Mouse (Mus musculus) left cerebral cortex, adult 9 months (tissue): ENCODE measurements around the gene Bod1.

Experiments
- DNase-seq, 2 experiments: peaks; one replicate each; pipeline ENCODE4 v3.0.0; 2022; ENCODE audit warnings: low spot score in 2 of 2

Gene Bod1

DNA sequence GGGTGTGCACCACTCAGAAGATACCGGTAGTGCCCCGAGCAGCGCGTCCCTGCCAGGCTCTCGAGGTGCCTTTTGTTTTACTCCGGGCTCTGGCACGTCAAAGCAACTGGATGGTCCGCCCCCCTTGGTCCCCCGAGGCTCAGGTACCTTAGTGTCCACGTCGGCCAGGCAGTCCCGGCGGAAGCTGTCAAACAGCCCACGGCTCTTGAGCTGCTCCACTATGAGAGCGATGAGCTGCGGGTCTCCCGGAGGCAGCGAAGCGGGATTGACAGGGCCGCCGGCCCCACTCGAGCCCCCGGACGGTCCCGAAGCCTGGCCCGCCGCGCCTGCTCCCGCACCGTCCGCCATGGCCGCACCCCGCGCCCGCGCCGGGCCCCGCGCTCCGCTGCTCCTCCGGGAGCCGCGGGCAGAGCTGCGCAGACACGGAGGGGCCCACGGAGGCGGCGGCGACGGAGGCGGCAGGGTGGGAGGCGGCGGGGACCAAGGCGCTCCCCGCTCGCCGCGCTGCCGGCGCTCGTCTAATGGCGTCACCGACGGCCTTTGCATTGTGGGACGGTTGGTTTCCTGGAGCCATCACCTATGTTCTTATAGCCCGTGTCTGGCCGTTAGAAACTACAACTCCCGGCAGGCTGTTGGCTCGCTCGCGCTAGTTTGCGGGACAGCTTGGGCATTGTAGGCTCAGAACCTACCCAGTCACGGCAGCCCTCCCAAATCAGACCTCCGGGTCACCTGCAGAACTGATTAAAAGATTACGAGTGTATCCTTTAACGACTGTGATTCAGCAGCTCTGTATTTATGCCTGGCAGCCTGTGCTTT is at the start of gene Bod1:
Gene Bod1 (minus strand): TSS at position 532 of the 816 bp plus-strand sequence.
- peak; percentile 91 to 97 for DNase-seq

- DNase-seq: no peak
Observed at GRCm38 (mm10) chr11:31719090-31719489, 47.4 kb upstream of the Bod1 start.

DNA sequence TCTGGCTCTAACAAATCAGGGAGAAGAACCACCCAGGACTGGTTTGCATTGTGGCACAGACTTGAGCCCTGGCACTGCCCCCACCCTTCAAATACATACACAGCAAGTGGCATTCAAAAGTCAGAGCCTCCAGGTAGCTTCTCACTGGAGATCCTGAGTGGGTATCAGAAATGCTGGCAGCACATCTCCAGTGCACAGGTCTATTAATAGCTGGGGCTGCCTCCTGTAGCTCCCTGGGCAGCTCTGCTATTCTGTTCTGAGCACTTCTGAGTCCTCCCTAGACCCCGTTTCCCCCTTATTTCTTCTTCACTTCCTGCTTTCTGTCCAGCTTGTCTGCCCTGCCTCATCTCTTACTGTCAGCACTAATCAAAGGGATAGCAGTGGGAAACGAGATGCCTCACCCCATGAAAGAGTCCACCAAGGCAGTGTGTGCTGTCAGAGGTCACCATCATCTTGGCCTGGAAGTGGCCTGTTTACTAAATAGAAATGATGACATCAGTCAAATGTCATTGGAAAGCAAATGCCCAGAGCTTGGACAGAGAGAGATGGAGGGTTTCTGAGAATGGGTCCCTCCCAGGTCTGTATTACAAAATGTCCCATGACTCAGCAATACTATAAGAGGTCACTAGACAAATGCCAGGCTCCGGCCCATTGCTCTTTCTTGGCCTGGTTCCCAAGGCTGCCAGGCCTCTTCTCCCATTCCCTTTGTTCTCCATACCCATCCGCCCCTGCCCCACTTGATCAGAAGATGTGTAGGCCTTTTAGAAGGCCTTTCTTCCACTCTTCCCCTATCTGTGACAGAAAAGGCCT is 46.4 kb upstream of the Bod1 start:
- no peak for DNase-seq

DNA sequence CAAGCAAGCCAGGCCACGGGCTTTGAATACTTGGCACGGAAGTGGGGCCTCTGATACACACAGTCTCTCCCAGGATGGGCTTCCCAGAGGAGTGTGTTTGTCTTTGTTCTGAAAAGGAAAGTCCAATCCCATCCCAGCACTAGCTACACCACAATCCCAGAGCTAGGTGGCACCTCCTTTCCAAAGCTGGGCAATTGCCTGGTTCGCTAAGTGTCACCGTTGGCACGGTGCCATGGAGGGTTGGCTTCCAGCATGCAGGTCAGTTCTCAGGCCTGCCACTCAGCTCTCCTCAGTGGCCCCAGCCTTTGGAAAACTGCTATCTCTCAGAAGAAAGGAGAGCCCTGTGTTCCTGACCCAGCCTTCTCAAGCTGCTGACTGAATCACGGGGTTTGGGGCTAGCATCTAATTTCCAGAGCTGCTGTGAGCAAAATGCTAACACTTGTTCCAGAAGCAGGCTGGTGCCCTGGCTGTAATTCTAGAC is 42.0 kb upstream of the Bod1 start:
- peak; percentile 61 to 72 for DNase-seq

GRCm38 (mm10) chr11:31713116-31713515 is 41.4 kb upstream of the Bod1 start:
- peak in 1 of 2 experiments; percentile 46 for DNase-seq

DNA sequence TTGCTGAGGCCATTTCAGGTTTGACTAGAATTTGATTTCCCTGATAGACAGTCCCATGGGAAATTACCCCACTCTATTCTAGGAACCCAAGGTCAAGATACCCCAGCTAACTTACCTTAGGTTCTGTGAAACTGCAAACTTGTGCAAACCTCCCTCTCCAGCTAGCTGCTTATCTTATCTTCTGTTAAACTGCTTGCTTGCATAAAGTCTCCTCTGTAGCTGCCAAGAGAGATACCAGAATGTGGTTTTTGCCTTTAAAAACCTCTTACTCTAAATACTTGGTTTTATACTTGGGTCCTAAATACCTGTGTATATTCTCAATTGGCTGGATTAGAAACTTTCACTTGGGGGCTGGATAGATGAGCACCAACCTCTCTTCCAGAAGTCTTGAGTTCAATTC is 36.1 kb upstream of the Bod1 start:
- no peak for DNase-seq

DNA sequence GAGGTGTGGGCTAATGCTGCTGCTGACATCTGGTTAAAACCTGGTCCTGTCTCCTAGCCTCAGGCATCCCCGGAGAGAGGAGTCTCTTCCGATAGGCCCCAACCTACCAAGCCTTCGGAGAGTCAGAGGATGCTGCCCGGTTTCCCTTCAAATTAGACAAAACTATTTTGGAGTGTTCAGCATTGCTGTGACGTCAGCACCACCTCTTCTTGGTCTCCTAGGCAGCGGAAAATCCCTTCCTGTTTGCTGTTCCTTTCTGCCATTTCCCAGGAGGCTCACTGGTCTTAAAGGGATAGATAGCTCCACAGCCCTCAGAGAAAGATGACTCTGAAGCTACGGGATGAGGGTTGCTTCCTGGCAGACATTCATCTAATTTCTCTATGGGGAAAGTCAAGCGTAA is 31.5 kb upstream of the Bod1 start:
- DNase-seq: peak in 1 of 2 experiments; percentile 73

DNA sequence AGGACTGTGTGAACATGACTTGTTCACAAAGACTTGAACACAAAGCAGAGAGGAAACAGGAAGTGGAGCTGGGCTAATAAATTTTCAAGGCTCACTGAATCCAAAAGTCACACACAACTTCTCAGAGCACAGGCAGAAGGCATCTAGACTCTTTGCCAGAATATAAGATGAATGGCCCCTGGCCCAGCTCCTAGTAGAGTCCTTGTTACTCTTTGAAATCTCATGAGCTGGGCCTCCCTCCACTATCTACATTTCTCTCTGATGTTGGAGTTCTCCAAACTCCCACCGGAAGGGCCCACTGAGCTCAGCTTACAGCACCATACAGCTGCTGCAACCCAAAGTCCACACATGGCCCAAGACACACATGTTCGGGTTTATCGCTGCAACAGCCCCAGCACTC is 30.2 kb upstream of the Bod1 start:
- no peak for DNase-seq

DNA sequence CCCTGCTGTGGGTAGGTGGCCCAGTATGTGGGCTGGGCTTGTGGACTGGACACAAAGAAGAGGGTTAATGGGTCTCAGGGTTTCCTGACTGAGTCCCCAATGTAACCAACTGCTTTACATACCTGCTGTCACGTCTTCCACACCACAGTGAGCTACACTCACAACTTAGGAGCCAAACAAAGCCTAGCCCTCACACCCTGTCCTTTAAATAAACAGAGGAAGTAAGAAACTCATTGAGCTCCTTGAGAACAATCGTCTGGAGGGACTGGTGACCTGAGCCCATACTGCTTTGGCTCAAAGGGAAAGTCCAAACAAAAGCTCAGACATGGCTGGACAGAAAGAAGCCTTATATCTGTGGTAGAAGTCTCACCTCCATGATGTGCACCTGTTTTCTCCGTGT is 27.8 kb upstream of the Bod1 start:
- DNase-seq: no peak

GRCm38 (mm10) chr11:31694801-31695200 is 23.1 kb upstream of the Bod1 start:
- peak; percentile 82 to 85 for DNase-seq

- DNase-seq: no peak
Observed at GRCm38 (mm10) chr11:31694109-31694508, 22.4 kb upstream of the Bod1 start.

- DNase-seq: no peak
Observed at GRCm38 (mm10) chr11:31693322-31693721, 21.6 kb upstream of the Bod1 start.

- no peak for DNase-seq
Observed at GRCm38 (mm10) chr11:31688956-31689355, 17.3 kb upstream of the Bod1 start.

GRCm38 (mm10) chr11:31684913-31685567 is 13.4 kb upstream of the Bod1 start:
- no peak for DNase-seq

DNA sequence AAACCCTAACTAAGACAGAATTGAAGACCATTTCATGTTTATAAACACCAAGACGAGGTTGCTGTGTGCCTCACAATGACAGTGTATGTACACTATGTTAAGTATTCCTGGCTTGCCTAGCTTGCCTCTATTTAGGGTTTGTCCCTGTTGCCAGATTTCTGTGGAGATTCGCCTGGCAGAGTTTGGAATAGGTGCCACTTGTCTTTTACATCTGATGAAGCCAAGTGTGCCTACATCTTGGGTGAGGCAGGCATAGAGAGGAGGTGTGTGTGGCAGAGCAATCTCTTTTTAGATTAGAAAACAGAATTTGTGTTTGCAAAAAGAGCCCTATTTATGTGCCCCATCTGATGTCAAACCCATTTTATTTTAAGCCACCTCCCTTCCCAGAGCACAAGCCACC is 12.4 kb upstream of the Bod1 start:
- peak in 1 of 2 experiments; percentile 73 for DNase-seq

- DNase-seq: no peak
Observed at GRCm38 (mm10) chr11:31679840-31680381, 8.2 kb upstream of the Bod1 start.

DNA sequence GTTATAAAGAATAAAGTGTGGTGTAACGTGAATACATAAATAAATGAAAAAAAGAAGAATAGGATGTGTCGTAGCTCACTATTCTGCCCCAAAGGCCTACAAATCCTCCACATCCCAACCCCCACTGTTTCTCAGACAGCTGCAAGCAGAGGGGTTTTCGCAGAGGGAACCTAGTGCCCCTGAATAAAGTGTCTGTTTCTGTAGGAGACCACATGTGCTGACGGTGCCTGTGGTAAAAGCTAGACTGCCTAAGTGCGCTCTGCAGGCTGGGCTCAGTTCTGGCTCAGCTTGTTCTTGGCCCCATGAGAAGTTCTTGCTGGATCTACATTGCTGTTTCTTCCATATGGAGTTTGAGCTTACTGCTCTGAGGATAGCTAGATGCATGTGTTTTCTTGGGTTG is 5.6 kb upstream of the Bod1 start:
- no peak for DNase-seq

GRCm38 (mm10) chr11:31676661-31677252 is 5.1 kb upstream of the Bod1 start:
- DNase-seq: no peak

DNA sequence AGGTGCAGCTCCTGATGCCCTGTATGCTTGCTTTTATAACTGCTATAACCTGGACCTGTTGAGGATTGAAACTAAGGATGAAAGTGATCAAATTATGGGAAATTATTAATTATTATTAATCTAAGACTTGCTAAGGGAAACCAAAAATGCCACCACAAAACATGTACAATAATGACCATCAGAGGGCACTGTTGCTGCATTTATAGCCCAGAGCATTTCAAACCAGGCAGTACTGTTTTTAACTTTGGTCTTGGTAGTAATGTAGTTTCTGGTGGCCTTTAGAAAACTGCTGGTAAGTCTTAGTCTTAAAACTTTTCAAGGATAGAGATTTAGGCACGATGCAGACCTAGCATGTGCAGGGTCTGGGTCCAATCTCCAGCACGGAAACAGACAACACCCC is 3.7 kb upstream of the Bod1 start:
- peak in 1 of 2 experiments; percentile 69 for DNase-seq

GRCm38 (mm10) chr11:31672170-31672563 is 482 bp upstream of the Bod1 start:
- no peak for DNase-seq

DNA sequence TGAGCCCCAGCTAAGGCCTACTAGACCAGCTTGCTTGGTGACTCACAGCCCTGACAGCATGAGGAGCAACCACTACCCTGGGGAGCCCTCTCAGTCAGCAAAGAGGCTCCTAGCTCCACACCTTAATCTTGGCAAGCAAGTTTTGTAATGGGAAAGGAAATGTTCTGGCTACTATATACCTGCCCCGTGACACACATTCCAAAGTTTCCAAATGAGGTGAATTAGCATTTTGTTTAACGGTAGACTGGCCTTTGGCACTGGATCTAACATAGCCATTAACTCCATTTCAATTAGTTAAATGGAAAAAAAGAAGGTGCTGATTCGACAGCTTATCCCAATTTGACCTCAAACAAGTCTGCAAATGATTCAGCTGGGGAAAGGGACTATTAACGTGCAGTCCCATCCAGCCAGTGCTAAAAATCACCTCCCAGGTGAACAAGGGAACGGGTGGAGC is 1.2 kb downstream of the Bod1 start:
- DNase-seq: no peak
